Mouse (Mus musculus): ENCODE data around the gene Itpr1.

DNA sequence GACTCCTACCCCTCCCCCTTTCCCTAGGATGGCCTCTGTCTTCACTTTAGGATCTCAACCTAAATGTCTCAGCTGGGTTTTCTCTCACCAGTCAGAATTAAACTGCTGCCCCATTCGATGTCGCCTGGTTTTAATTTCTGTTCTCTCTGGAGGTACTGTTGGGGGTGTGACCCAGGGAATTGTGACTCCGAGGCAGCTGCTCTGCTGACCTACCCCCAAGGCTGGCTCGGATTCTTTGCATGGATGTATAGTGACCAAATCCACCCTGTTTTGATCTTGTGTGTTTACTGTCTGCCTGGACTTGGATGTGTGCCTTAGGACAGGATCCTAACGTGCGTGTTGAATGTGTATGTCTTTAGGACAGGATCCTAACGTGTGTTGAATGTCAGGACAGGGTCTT, 13.3 kb downstream of the Itpr1 start:
- TF ChIP-seq CTCF (IDR thresholded peaks at IDR 0.05; ENCODE audit: low read depth, low read length) (no peak), GATA1 (IDR thresholded peaks at IDR 0.05; ENCODE audit: borderline replicate concordance, low read length) (no peak), TAL1 (conservative IDR thresholded peaks at IDR 0.05; ENCODE audit: low read depth, low read length) (no peak), POLR2AphosphoS5 (IDR thresholded peaks at IDR 0.05; ENCODE audit: insufficient replicate concordance, low read depth, low read length) (no peak)
